Mouse (Mus musculus): Measurements from ENCODE around the gene Jak3.
A peak's percentile ranks its signal among the peaks of the same experiment; 100 is the strongest.

Jak3 gene

DNA sequence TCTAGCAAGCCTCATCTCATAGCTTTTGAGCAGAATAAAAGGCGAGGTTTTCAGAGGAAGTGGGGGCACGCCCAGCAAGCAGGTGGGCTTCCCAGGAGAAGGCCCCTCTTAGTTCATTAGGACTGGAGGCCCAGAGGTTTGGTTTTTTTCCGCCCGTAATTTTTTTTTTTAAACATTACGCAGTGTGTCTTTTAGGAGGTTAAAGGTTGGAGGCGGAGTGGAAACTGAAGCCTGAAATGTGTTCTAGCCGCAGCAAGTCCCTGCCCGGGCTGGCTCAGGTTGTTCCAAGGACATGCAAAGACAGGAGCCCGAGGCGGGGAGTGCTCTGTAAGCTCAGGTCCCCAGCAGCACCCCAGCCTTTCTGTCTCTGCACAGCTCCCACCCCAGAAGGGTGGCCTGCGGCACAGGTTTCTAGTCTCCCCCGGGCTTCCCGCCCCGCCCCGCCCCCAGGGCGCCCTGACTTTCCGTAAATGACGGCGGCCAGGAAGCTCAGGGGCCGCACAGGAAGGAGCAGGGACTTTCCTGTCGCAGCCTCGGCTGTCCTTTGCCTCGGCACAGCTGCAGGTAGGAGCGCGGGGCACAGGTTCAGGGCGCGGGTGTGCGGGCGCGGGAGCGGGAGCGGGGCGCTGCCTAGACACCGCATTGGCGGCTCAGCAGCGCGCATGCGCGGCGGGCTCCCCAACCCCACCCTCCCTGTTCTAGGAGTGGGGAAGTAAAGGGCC is at the start of gene Jak3:
Jak3 (plus strand) TSS at position 277 of the 722 bp plus-strand sequence.
- H3K36me3 ChIP-seq (ENCODE audit: control insufficient read depth, insufficient read depth, low read length, poor library complexity, severe bottlenecking), result peaks cover 6% of the 10 kb centered on the region; the same call in 1 of the 2 replicates
- peak; percentile 86 for DNase-seq (ENCODE audit: low read depth, low spot score)
- no peaks in the 10 kb centered on the region for H3K27me3 ChIP-seq (ENCODE audit: control insufficient read depth, insufficient read depth, low read length, poor library complexity, severe bottlenecking)

- Histone ChIP-seq H3K36me3 (ENCODE audit: control insufficient read depth, insufficient read depth, low read length, poor library complexity, severe bottlenecking) (peaks cover 3% of the 10 kb centered on the region; the same call in 1 of the 2 replicates), H3K27me3 (ENCODE audit: control insufficient read depth, insufficient read depth, low read length, poor library complexity, severe bottlenecking) (no peaks in the 10 kb centered on the region)
- DNase-seq (ENCODE audit: low read depth, low spot score), result no peak
Observed at GRCm38 (mm10) chr8:71626753-71627152, 49.3 kb upstream of the Jak3 start.

DNA sequence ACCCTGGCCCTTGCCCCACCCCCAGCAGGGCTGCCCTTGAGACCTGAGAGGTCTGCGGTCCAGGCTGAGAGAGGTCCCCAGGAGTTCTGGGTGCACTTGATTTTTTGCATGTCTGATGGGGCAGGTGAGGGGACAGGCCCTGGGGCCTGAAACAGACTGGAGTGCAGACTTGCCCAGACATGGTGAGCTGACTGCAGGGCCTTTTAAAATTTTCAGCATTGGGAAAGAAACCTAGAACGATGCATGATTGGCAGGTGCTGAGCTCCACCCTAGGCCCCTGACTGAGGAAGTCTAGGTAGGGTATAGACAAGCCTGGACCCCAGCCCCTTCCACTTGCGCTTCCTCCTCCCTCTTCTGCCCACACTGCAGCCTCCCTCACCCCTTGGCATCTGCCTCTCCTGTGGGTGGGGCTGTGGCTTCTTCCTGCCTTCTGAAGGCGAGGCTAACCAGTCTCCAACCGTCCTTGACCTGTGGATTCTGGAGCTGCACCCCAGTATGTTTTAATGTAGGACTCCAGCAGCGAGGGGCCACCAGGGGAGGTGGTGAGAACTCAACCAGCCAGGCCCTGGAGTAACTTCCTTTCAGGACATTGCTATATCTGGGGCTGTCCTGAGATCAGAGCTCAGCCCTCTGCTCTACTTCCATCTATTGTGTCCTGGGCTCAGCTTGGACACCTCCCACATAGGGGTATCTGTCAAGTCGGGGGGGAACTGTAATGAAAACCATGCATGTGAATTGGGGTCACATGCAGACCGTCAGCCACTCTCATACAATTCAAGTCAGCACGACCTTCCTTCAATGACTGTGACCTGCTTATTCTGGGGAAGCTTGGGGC is 48.6 kb upstream of the Jak3 start:
- Histone ChIP-seq H3K27me3 (ENCODE audit: control insufficient read depth, insufficient read depth, low read length, poor library complexity, severe bottlenecking) (no peaks in the 10 kb centered on the region), H3K36me3 (ENCODE audit: control insufficient read depth, insufficient read depth, low read length, poor library complexity, severe bottlenecking) (no peaks in the 10 kb centered on the region; the same call in 1 of the 2 replicates)
- DNase-seq (ENCODE audit: low read depth, low spot score), result no peak

GRCm38 (mm10) chr8:71628396-71629095 is 47.5 kb upstream of the Jak3 start:
- DNase-seq (ENCODE audit: low read depth, low spot score), result peak; percentile 38
- H3K27me3 ChIP-seq (ENCODE audit: control insufficient read depth, insufficient read depth, low read length, poor library complexity, severe bottlenecking), result no peaks in the 10 kb centered on the region
- no peaks in the 10 kb centered on the region; the same call in 1 of the 2 replicates for H3K36me3 ChIP-seq (ENCODE audit: control insufficient read depth, insufficient read depth, low read length, poor library complexity, severe bottlenecking)

- Histone ChIP-seq H3K36me3 (ENCODE audit: control insufficient read depth, insufficient read depth, low read length, poor library complexity, severe bottlenecking) (no peaks in the 10 kb centered on the region; the same call in 1 of the 2 replicates), H3K27me3 (ENCODE audit: control insufficient read depth, insufficient read depth, low read length, poor library complexity, severe bottlenecking) (peaks cover 2% of the 10 kb centered on the region; the same call in 1 of the 2 replicates)
- DNase-seq (ENCODE audit: low read depth, low spot score), result peak; percentile 93
Observed at GRCm38 (mm10) chr8:71629096-71629697, 46.9 kb upstream of the Jak3 start.

GRCm38 (mm10) chr8:71629781-71630212 is 46.3 kb upstream of the Jak3 start:
- Histone ChIP-seq H3K36me3 (ENCODE audit: control insufficient read depth, insufficient read depth, low read length, poor library complexity, severe bottlenecking) (no peaks in the 10 kb centered on the region), H3K27me3 (ENCODE audit: control insufficient read depth, insufficient read depth, low read length, poor library complexity, severe bottlenecking) (peaks cover 3% of the 10 kb centered on the region; the same call in 1 of the 2 replicates)
- DNase-seq (ENCODE audit: low read depth, low spot score), result peak; percentile 45

DNA sequence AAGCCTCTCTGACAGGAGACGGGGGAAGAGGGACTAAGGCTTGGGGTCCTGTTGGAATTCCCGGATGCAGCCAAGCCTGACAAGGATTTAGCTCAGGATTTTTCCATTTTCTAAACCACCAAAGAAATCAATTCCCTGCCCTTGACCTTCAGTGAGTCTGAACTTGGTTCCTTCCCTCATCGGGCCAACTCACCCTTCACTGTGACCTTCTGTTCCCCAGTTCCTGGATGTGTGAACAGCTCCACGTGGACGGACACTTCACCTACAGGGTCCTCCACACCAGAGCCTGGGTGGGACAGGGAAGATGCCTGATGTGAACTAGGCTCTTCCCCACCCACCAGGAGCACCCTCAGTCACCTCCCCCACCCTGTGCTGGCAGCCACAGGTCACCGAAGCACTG is 45.3 kb upstream of the Jak3 start:
- no peak for DNase-seq (ENCODE audit: low read depth, low spot score)
- H3K36me3 ChIP-seq (ENCODE audit: control insufficient read depth, insufficient read depth, low read length, poor library complexity, severe bottlenecking), result no peaks in the 10 kb centered on the region

GRCm38 (mm10) chr8:71631897-71632296 is 44.2 kb upstream of the Jak3 start:
- H3K36me3 ChIP-seq (ENCODE audit: control insufficient read depth, insufficient read depth, low read length, poor library complexity, severe bottlenecking), result no peaks in the 10 kb centered on the region
- no peak for DNase-seq (ENCODE audit: low read depth, low spot score)
- peaks cover 3% of the 10 kb centered on the region; the same call in 1 of the 2 replicates for H3K27me3 ChIP-seq (ENCODE audit: control insufficient read depth, insufficient read depth, low read length, poor library complexity, severe bottlenecking)

More for the DNA sequence above, 45.3 kb upstream of the Jak3 start:
- peaks cover 3% of the 10 kb centered on the region; the same call in 1 of the 2 replicates for H3K27me3 ChIP-seq (ENCODE audit: control insufficient read depth, insufficient read depth, low read length, poor library complexity, severe bottlenecking)

- Histone ChIP-seq H3K27me3 (ENCODE audit: control insufficient read depth, insufficient read depth, low read length, poor library complexity, severe bottlenecking) (peaks cover 3% of the 10 kb centered on the region; the same call in 1 of the 2 replicates), H3K36me3 (ENCODE audit: control insufficient read depth, insufficient read depth, low read length, poor library complexity, severe bottlenecking) (no peaks in the 10 kb centered on the region)
- DNase-seq (ENCODE audit: low read depth, low spot score), result peak; percentile 84
Observed at GRCm38 (mm10) chr8:71633164-71633563, 42.9 kb upstream of the Jak3 start.

GRCm38 (mm10) chr8:71633981-71634667 is 42.0 kb upstream of the Jak3 start:
- H3K36me3 ChIP-seq (ENCODE audit: control insufficient read depth, insufficient read depth, low read length, poor library complexity, severe bottlenecking), result no peaks in the 10 kb centered on the region
- DNase-seq (ENCODE audit: low read depth, low spot score), result peak; percentile 72
- peaks cover 3% of the 10 kb centered on the region; the same call in 1 of the 2 replicates for H3K27me3 ChIP-seq (ENCODE audit: control insufficient read depth, insufficient read depth, low read length, poor library complexity, severe bottlenecking)

DNA sequence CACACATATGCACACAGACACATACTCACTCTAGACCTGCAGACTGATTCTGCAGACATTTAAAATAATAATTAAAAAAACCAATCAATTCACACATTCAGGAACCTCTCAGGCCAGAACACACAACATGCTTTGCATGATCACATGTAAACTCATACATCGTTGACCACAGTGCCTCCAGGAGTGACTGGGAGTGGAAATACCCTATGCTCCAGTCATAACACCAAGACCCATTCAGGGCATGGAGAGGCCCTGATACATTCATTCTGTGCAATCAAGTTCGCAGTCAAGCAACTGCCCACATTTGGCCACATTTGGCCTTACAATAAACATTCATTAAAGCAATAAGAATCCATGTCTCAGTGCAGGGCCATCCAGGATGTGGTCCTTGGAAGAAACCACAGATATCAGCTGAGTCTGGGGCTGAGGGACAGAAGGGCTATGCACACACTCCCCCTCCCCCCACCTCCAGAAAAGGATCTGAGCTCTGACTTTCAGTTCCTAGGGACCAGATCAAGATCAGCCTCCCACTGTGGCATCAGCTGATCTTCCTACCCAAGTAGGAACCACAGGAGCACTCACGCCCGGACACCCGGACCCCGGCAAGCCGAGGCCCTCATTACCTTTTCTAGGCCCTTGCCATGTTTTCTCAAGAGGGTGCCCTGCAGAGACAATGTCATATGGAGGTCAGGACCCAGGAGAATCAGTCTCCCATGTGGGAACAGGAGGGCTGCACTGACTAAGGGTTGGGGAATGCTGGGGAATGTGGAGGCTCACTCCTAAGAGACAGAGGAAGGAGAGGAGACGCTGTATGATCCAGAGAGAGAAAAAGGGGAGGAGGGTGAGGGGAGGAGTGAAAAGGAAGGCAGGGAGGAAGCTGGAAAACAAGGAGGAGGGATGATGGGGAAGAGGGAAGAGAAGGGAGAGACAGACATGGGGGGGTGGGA is 38.7 kb upstream of the Jak3 start:
- no peak for DNase-seq (ENCODE audit: low read depth, low spot score)
- Histone ChIP-seq H3K36me3 (ENCODE audit: control insufficient read depth, insufficient read depth, low read length, poor library complexity, severe bottlenecking) (no peaks in the 10 kb centered on the region), H3K27me3 (ENCODE audit: control insufficient read depth, insufficient read depth, low read length, poor library complexity, severe bottlenecking) (peaks cover 3% of the 10 kb centered on the region; the same call in 1 of the 2 replicates)

DNA sequence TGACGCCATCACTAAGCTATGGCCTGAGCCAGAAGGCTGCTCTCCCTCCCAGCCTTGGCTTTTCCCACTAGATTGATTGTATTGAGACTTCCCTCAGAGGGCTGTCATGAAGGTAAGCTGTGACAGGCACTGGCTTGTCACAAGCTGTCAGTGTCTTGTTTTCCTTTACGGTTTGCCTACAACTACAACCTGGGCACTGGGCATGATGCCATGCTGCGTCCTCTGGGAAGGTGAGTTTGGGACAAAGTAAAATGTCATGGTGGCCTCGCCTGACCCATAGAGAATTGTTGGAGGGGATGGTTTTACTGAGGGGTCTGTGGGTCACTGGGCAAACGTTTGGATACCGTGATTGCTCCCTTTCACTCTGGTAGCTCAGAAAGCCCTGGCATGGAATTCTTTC is 37.8 kb upstream of the Jak3 start:
- H3K27me3 ChIP-seq (ENCODE audit: control insufficient read depth, insufficient read depth, low read length, poor library complexity, severe bottlenecking), result peaks cover 3% of the 10 kb centered on the region; the same call in 1 of the 2 replicates
- DNase-seq (ENCODE audit: low read depth, low spot score), result no peak
- H3K36me3 ChIP-seq (ENCODE audit: control insufficient read depth, insufficient read depth, low read length, poor library complexity, severe bottlenecking), result no peaks in the 10 kb centered on the region

GRCm38 (mm10) chr8:71639318-71639717 is 36.8 kb upstream of the Jak3 start:
- H3K27me3 ChIP-seq (ENCODE audit: control insufficient read depth, insufficient read depth, low read length, poor library complexity, severe bottlenecking), result no peaks in the 10 kb centered on the region
- no peak for DNase-seq (ENCODE audit: low read depth, low spot score)

More at GRCm38 (mm10) chr8:71639318-71639717, 36.8 kb upstream of the Jak3 start:
- no peaks in the 10 kb centered on the region for H3K36me3 ChIP-seq (ENCODE audit: control insufficient read depth, insufficient read depth, low read length, poor library complexity, severe bottlenecking)
